Comparison of ENCODE assay signal across 22 mouse cellular contexts in the genomic region with DNA sequence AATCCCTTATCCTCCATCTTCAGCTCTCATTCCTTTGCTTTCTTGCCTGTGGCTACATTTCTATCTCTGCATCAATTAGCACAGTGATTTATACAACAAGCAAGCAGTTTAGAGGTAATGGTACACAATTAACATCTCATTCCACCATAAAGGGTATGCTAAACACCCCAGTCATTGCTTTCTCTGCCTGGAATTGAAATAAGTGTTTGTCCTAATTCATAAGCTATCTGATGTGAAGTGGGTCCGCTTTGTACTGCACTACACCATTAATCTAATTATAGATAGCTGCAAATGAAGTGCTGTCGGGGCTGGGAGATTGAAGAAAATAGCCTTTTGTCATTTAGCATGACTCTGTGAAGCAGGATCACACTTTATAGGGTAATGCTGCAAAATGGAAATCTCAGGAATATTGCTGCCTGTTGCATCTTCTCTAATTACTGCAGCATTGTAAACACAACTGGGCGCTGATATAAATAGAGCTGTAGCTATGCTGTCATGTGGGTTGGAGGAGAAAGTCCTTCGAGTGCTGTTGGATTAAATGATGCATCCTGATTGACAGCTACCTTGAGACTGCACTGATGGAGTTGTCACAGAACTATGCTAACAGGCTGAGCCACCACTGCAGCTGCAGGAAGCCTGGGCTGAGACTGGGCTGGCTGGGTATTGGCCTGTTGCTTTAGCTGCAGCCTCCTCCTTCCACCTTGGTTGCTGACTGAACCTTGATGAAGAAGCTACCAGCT. TPM values are rescaled to one million over a fixed set of nuclear protein-coding genes. Genes with fewer than 3 reads are reported as not detected.
DNase-seq lines count a peak whose midpoint lies in the region; ATAC-seq and TF ChIP-seq lines count a peak whose summit lies in the region.
"Had no signal": no experiment of that assay in that cellular context is flagged by ENCODE, and none has a peak within 500 bp of the region (broad histone marks: within the 10 kb centered on the region; RNA-seq: fewer than 3 reads in every experiment).

No protein-coding gene starts in this region.

- H3K9ac ChIP-seq in forebrain, embryonic 11.5 days (ENCODE audit: low read length), result no peak overlapping the region
- H3K9ac ChIP-seq in midbrain, embryonic 14.5 days (replicated peaks; ENCODE audit: low read length), result no peak overlapping the region
- H3K9ac ChIP-seq in midbrain, postnatal 0 days (replicated peaks; ENCODE audit: low read length, poor library complexity, severe bottlenecking), result no peak overlapping the region
- no peak overlapping the region for H3K9ac ChIP-seq in forebrain, postnatal 0 days
- no peak overlapping the region for H3K9ac ChIP-seq in neural tube, embryonic 15.5 days (replicated peaks)
- H3K9ac ChIP-seq: liver, embryonic 14.5 days; lung, embryonic 15.5 days had no signal

- no peaks in the 10 kb centered on the region for H3K9me3 ChIP-seq in forebrain, embryonic 11.5 days (ENCODE audit: control insufficient read depth, low read length)
- no peaks in the 10 kb centered on the region for H3K9me3 ChIP-seq in forebrain, embryonic 10.5 days
- H3K9me3 ChIP-seq in midbrain, embryonic 14.5 days (ENCODE audit: control insufficient read depth, low read length), result no peaks in the 10 kb centered on the region
- H3K9me3 ChIP-seq in midbrain, postnatal 0 days (ENCODE audit: low read length), result no peaks in the 10 kb centered on the region
- no peaks in the 10 kb centered on the region for H3K9me3 ChIP-seq in forebrain, postnatal 0 days (ENCODE audit: low read length)
- H3K9me3 ChIP-seq in neural tube, embryonic 15.5 days (replicated peaks), result no peaks in the 10 kb centered on the region
- H3K9me3 ChIP-seq: embryonic facial prominence, embryonic 10.5 days; lung, embryonic 15.5 days had no signal

- TF ChIP-seq CTCF in midbrain, postnatal 0 days (IDR thresholded peaks at IDR 0.05), result no peak
- no peak for TF ChIP-seq CTCF in forebrain, postnatal 0 days (IDR thresholded peaks at IDR 0.05; ENCODE audit: low read depth)

- peak; percentile 69 for ATAC-seq in forebrain, embryonic 11.5 days (replicated peaks; ENCODE audit: low FRiP score)
- no peak for ATAC-seq in midbrain, embryonic 14.5 days (ENCODE audit: low FRiP score, low TSS enrichment)
- ATAC-seq in midbrain, postnatal 0 days (ENCODE audit: low FRiP score), result no peak
- peak; percentile 55 for ATAC-seq in forebrain, postnatal 0 days
- ATAC-seq in neural tube, embryonic 15.5 days (ENCODE audit: low FRiP score), result peak; percentile 37; the same call in 1 of the 2 replicates
- no peak for ATAC-seq in inflammation-experienced regulatory T-cells, adult 6 months
- ATAC-seq: activated CD4-positive, CD25-positive, alpha-beta regulatory T cell, adult 4 months; Patski had no signal

- H3K4me3 ChIP-seq in forebrain, embryonic 11.5 days (ENCODE audit: low read depth, low read length), result no peak overlapping the region
- no peak overlapping the region for H3K4me3 ChIP-seq in forebrain, embryonic 10.5 days
- H3K4me3 ChIP-seq in midbrain, embryonic 14.5 days (replicated peaks; ENCODE audit: low read depth, low read length), result no peak overlapping the region
- no peak overlapping the region for H3K4me3 ChIP-seq in midbrain, postnatal 0 days (ENCODE audit: low read depth, low read length)
- no peak overlapping the region for H3K4me3 ChIP-seq in forebrain, postnatal 0 days (ENCODE audit: low read depth, low read length)
- no peak overlapping the region for H3K4me3 ChIP-seq in neural tube, embryonic 15.5 days (replicated peaks)
- H3K4me3 ChIP-seq: embryonic facial prominence, embryonic 10.5 days; lung, embryonic 15.5 days had no signal

- H3K36me3 ChIP-seq in forebrain, embryonic 11.5 days (ENCODE audit: control insufficient read depth, insufficient read depth, low read length), result no peaks in the 10 kb centered on the region
- no peaks in the 10 kb centered on the region for H3K36me3 ChIP-seq in forebrain, embryonic 10.5 days (replicated peaks)
- no peaks in the 10 kb centered on the region for H3K36me3 ChIP-seq in midbrain, embryonic 14.5 days (ENCODE audit: control insufficient read depth, insufficient read depth, low read length)
- H3K36me3 ChIP-seq in midbrain, postnatal 0 days (ENCODE audit: insufficient read depth, low read length), result no peaks in the 10 kb centered on the region
- no peaks in the 10 kb centered on the region for H3K36me3 ChIP-seq in forebrain, postnatal 0 days (ENCODE audit: insufficient read depth)
- no peaks in the 10 kb centered on the region for H3K36me3 ChIP-seq in neural tube, embryonic 15.5 days
- H3K36me3 ChIP-seq: embryonic facial prominence, embryonic 10.5 days; lung, embryonic 15.5 days had no signal

- H3K27ac ChIP-seq in forebrain, embryonic 11.5 days (ENCODE audit: low read depth, low read length), result no peak overlapping the region
- no peak overlapping the region for H3K27ac ChIP-seq in forebrain, embryonic 10.5 days
- no peak overlapping the region for H3K27ac ChIP-seq in midbrain, embryonic 14.5 days (replicated peaks; ENCODE audit: low read depth, low read length)
- no peak overlapping the region for H3K27ac ChIP-seq in midbrain, postnatal 0 days (ENCODE audit: low read depth, low read length)
- no peak overlapping the region for H3K27ac ChIP-seq in forebrain, postnatal 0 days (ENCODE audit: low read depth, low read length)
- H3K27ac ChIP-seq in neural tube, embryonic 15.5 days (replicated peaks), result no peak overlapping the region
- H3K27ac ChIP-seq: embryonic facial prominence, embryonic 10.5 days; kidney, postnatal 0 days; liver, embryonic 14.5 days; lung, embryonic 15.5 days; macrophage; stomach, postnatal 0 days had no signal

- peaks cover 4% of the 10 kb centered on the region; the same call in 1 of the 2 replicates for H3K27me3 ChIP-seq in forebrain, embryonic 11.5 days (ENCODE audit: control insufficient read depth, insufficient read depth, low read length)
- H3K27me3 ChIP-seq in forebrain, embryonic 10.5 days (ENCODE audit: poor library complexity, severe bottlenecking), result peaks cover 14% of the 10 kb centered on the region
- no peaks in the 10 kb centered on the region for H3K27me3 ChIP-seq in midbrain, embryonic 14.5 days (ENCODE audit: control insufficient read depth, insufficient read depth, low read length)
- H3K27me3 ChIP-seq in midbrain, postnatal 0 days (ENCODE audit: insufficient read depth, low read length), result no peaks in the 10 kb centered on the region
- peaks cover 4% of the 10 kb centered on the region; the same call in 1 of the 2 replicates for H3K27me3 ChIP-seq in forebrain, postnatal 0 days (ENCODE audit: insufficient read depth, low read length)
- peaks cover 13% of the 10 kb centered on the region; the same call in 1 of the 2 replicates for H3K27me3 ChIP-seq in neural tube, embryonic 15.5 days (replicated peaks)
- H3K27me3 ChIP-seq: lung, embryonic 15.5 days; Patski had no signal

- WGBS in forebrain, embryonic 11.5 days, result 31% methylated on average over 4 of the region's 4 CpGs
- 58% methylated on average over 4 of the region's 4 CpGs for WGBS in forebrain, embryonic 10.5 days
- 27% methylated on average over 4 of the region's 4 CpGs for WGBS in midbrain, embryonic 14.5 days
- 35% methylated on average over 4 of the region's 4 CpGs for WGBS in midbrain, postnatal 0 days
- 20% methylated on average over 4 of the region's 4 CpGs for WGBS in forebrain, postnatal 0 days
- 22% methylated on average over 4 of the region's 4 CpGs for WGBS in neural tube, embryonic 15.5 days

- no peak overlapping the region for H3K4me2 ChIP-seq in forebrain, embryonic 11.5 days (ENCODE audit: low read depth, low read length, severe bottlenecking)
- no peak overlapping the region for H3K4me2 ChIP-seq in midbrain, embryonic 14.5 days (ENCODE audit: low read length)
- H3K4me2 ChIP-seq in midbrain, postnatal 0 days (ENCODE audit: low read depth, low read length, poor library complexity, severe bottlenecking), result no peak overlapping the region
- H3K4me2 ChIP-seq in forebrain, postnatal 0 days (ENCODE audit: low read depth), result no peak overlapping the region
- no peak overlapping the region for H3K4me2 ChIP-seq in neural tube, embryonic 15.5 days
- H3K4me2 ChIP-seq: lung, embryonic 15.5 days had no signal

- peaks cover 5% of the 10 kb centered on the region for H3K4me1 ChIP-seq in forebrain, embryonic 11.5 days (replicated peaks; ENCODE audit: control insufficient read depth, insufficient read depth, low read length)
- H3K4me1 ChIP-seq in forebrain, embryonic 10.5 days, result peaks cover 57% of the 10 kb centered on the region
- H3K4me1 ChIP-seq in midbrain, embryonic 14.5 days (ENCODE audit: control insufficient read depth, insufficient read depth, low read length), result peaks cover 7% of the 10 kb centered on the region; the same call in 1 of the 2 replicates
- no peaks in the 10 kb centered on the region; the same call in 1 of the 2 replicates for H3K4me1 ChIP-seq in midbrain, postnatal 0 days (ENCODE audit: insufficient read depth, low read length)
- H3K4me1 ChIP-seq in forebrain, postnatal 0 days (ENCODE audit: insufficient read depth), result peaks cover 5% of the 10 kb centered on the region; the same call in 1 of the 2 replicates
- H3K4me1 ChIP-seq in neural tube, embryonic 15.5 days, result peaks cover 24% of the 10 kb centered on the region

- no peak for DNase-seq in forebrain, embryonic 11.5 days (ENCODE audit: low spot score)
- no peak for DNase-seq in forebrain, embryonic 10.5 days (ENCODE audit: extremely low spot score, low spot score)
- DNase-seq in midbrain, embryonic 14.5 days, result peak; percentile 29
- no peak for DNase-seq in midbrain, postnatal 0 days (ENCODE audit: low spot score)
- DNase-seq in forebrain, postnatal 0 days, result no peak
- no peak for DNase-seq in kidney, postnatal 10 days
- DNase-seq: adrenal gland, postnatal 14 days; cerebellum, adult 11-12 months; cerebellum, postnatal 36 days; gastrocnemius, postnatal 25 days; kidney, adult 18-20 months; right cerebral cortex, postnatal 4 days had no signal

RNA-seq across cellular contexts. Expression of a gene that starts 41.5 kb away (rescaled TPM):
- 5.9 and 6.5 TPM in 2 replicates for polyA plus RNA-seq in forebrain, embryonic 11.5 days (2014; fragmentation: Nextera tagmentation; extraction: Ambion mirVana)
- 5.9 and 7.4 TPM in 2 replicates for polyA plus RNA-seq in forebrain, embryonic 10.5 days (2016; fragmentation: Nextera tagmentation; extraction: Ambion mirVana)
- 5.2 and 5.4 TPM in 2 replicates for polyA plus RNA-seq in midbrain, embryonic 14.5 days (2014; fragmentation: Nextera tagmentation; extraction: Ambion mirVana)
- 23.3 and 24.2 TPM in 2 replicates for total RNA-seq in midbrain, postnatal 0 days (2014; rRNA removed)
- polyA plus RNA-seq in midbrain, postnatal 0 days (2015; fragmentation: Nextera tagmentation; extraction: Ambion mirVana), result 24.0 and 25.4 TPM in 2 replicates
- total RNA-seq in forebrain, postnatal 0 days (2014; rRNA removed), result 16.4 and 18.8 TPM in 2 replicates
- polyA plus RNA-seq in forebrain, postnatal 0 days (2015; fragmentation: Nextera tagmentation; extraction: Ambion mirVana), result 16.1 and 19.2 TPM in 2 replicates
- 9.6 and 13.0 TPM in 2 replicates for polyA plus RNA-seq in neural tube, embryonic 15.5 days (2015; fragmentation: Nextera tagmentation; extraction: Ambion mirVana)
- 10 to 100 TPM; 16.8 to 36.1 (median 27.9) TPM for polyA plus RNA-seq in inflammation-experienced regulatory T-cells, adult 6 months (2017; shearing (Covaris generic))

Comparison
In these comparisons a context has a peak if more than half of its experiments do, and no peak if none do; other contexts are left out.
1. ATAC-seq: peak in forebrain, embryonic 11.5 days (single experiment), forebrain, postnatal 0 days (single experiment) and neural tube, embryonic 15.5 days (single experiment); none in midbrain, embryonic 14.5 days (single experiment), midbrain, postnatal 0 days (single experiment) and inflammation-experienced regulatory T-cells, adult 6 months (single experiment).